Mouse (Mus musculus) brain, embryonic 14.5 days (tissue): Measurements from ENCODE around the gene Gm16867.
"Not testable (repeated sequence)": the region's sequence is repeated elsewhere in the genome, so short reads cannot be mapped to it uniquely, and the experiment has no call there.

Experiments
- CTCF ChIP-seq: fragments of 200-500 bp; IDR thresholded peaks from 2 replicates; pipeline ENCODE4 v1.5.1; 2012; ENCODE audit warnings: inconsistent platforms, mild to moderate bottlenecking, moderate library complexity, borderline replicate concordance; ENCODE audit not compliant: insufficient read depth, insufficient read length; ENCODE audit errors: extremely low read depth
- POLR2A ChIP-seq: fragments of 200-500 bp; IDR thresholded peaks from 2 replicates; pipeline ENCODE4 v1.6.1; 2012; ENCODE audit warnings: mild to moderate bottlenecking, inconsistent platforms, borderline replicate concordance; ENCODE audit not compliant: poor library complexity, insufficient read depth, insufficient read length, severe bottlenecking; ENCODE audit errors: extremely low read depth

DNA sequence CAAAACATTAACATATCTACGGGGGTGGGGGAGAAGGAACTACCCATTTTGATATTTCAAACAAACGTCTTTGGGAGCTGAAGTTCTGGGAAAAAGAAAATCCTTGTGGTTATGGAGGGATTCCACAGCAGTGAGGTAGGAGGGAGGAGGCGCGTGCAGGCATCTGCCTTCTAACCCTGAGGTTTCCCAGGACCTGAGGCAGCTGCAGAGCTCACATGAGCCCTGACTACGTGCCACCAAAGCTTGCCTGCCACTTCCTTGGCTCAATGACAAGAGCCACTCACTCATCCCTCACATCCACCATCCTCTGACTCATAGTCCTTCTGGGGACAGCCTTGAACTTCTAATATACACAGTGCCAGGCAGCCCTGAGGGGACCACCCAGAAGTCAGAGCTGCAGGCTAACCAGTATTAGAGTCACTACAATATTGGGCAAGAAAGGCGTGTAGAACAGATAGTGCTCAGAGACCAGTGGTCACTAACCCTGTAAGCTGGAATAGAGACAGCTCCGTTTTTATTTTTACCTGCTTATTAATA is 64.4 kb downstream of the Gm16867 start:
- TF ChIP-seq CTCF, POLR2A: not testable (repeated sequence)
